Mouse (Mus musculus) ES-Bruce4 (cell line): ENCODE measurements at regions not wholly inside any gene's neighbourhood (a gene's known extent, or its start where the extent isn't known, plus 50 kb on each side); places are given as distances from the start of the nearest gene placed in this dataset.
A peak's percentile ranks its signal among the peaks of the same experiment; 100 is the strongest.

Source experiments
- H3K27ac ChIP-seq: 2 replicates; pipeline ENCODE4 v1.5.1; 2012; ENCODE audit warnings: low read length, inconsistent platforms; ENCODE audit not compliant: insufficient read depth
- H3K27me3 ChIP-seq: 2 replicates; pipeline ENCODE4 v1.6.1; 2012; ENCODE audit warnings: mild to moderate bottlenecking, low read length, inconsistent platforms; ENCODE audit not compliant: control insufficient read depth, poor library complexity, insufficient read depth, severe bottlenecking
- H3K36me3 ChIP-seq: 2 replicates; pipeline ENCODE4 v1.6.1; 2012; ENCODE audit warnings: inconsistent platforms, mild to moderate bottlenecking, low read length, moderate library complexity; ENCODE audit not compliant: control insufficient read depth, poor library complexity, insufficient read depth, severe bottlenecking
- H3K4me1 ChIP-seq: one replicate; pipeline ENCODE4 v1.8.1; 2011; ENCODE audit warnings: low read length; ENCODE audit not compliant: control insufficient read depth, insufficient read depth
- H3K4me3 ChIP-seq: 2 replicates; pipeline ENCODE4 v1.5.1; 2011; ENCODE audit warnings: low read depth, mild to moderate bottlenecking, low read length
- H3K9ac ChIP-seq: 2 replicates; pipeline ENCODE4 v1.6.1; 2012; ENCODE audit warnings: low read depth, mild to moderate bottlenecking, inconsistent platforms; ENCODE audit not compliant: poor library complexity, severe bottlenecking
- H3K9me3 ChIP-seq: replicated peaks from 2 replicates; pipeline ENCODE4 v1.6.1; 2012; ENCODE audit warnings: mild to moderate bottlenecking, low read length, inconsistent platforms; ENCODE audit not compliant: control insufficient read depth, poor library complexity, insufficient read depth, severe bottlenecking
- CTCF ChIP-seq: IDR thresholded peaks from one replicate; pipeline ENCODE4 v1.8.1; 2011; ENCODE audit warnings: low read depth, low read length
- EP300 ChIP-seq: IDR thresholded peaks from 2 replicates; pipeline ENCODE4 v1.6.1; 2011; ENCODE audit warnings: low read depth, low read length; ENCODE audit not compliant: insufficient read depth
- POLR2A ChIP-seq: IDR thresholded peaks from one replicate; pipeline ENCODE4 v1.8.1; 2011; ENCODE audit warnings: low read length; ENCODE audit not compliant: insufficient read depth

DNA sequence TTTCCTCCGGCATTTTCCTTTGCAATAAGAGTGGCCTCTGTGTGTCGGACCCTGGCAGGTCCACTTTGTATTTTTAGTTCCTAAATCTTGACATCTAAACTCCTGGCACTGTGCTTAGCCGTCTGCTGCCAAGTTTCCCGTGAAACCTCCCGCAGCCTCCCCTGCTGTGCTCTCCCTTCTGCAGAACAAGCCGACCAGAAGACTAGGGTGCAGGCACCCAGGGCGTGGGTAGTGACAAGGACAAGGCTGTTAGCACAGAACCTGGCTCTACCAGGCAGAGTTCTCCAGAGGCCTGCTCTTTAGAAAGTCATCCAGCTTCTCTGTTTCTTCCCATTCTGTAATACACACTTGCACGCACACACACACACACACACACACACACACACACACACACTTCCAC lies 274.8 kb downstream of the Vrk1 start:
- TF ChIP-seq POLR2A (no peak), EP300 (no peak), CTCF (no peak)
- no peak overlapping the region for H3K27ac ChIP-seq
- no peak overlapping the region for H3K9ac ChIP-seq
- no peak overlapping the region for H3K4me3 ChIP-seq
- no peaks in the 10 kb centered on the region for H3K4me1 ChIP-seq
- no peaks in the 10 kb centered on the region for H3K36me3 ChIP-seq
- no peaks in the 10 kb centered on the region for H3K9me3 ChIP-seq
- H3K27me3 ChIP-seq = no peaks in the 10 kb centered on the region

DNA sequence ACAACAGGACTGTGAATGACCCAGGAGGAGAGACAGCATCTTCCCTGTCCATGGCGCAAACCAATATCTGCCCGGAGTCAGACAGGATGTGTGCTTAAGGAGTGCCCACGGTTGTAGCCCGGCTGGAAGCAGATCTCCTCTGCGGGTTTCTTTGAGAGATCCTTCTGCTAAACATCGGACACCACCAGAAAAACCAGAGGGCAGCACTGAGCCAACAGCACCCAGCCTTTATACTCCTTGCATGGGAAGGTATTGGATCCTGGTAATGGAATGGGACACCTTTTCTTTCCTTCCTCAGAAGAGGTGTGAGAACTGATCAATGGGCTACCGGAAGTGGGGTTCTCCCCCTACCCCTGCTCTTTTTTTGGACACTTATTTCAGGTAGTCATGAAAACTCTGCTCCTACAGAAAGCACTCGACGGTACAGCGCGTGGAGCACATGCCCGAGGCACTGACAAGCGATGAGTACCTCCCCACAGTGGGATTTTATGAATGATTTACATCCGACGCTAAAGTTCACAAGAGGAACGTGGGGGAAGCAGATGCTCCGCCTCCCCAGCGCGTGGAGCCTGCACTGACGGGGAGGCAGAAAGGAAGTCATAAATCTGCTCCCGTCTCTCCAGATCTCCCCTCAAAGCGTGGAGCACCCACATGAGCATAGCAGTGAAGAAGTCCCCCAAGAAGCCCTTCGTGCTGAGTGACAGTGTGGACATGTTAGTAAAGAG lies 278.9 kb downstream of the Vrk1 start:
- Histone ChIP-seq H3K9me3 (no peaks in the 10 kb centered on the region), H3K27ac (no peak overlapping the region), H3K9ac (no peak overlapping the region), H3K4me3 (no peak overlapping the region), H3K4me1 (no peaks in the 10 kb centered on the region), H3K27me3 (no peaks in the 10 kb centered on the region), H3K36me3 (no peaks in the 10 kb centered on the region)
- TF ChIP-seq CTCF = peak; percentile 28
- no peak for TF ChIP-seq POLR2A

DNA sequence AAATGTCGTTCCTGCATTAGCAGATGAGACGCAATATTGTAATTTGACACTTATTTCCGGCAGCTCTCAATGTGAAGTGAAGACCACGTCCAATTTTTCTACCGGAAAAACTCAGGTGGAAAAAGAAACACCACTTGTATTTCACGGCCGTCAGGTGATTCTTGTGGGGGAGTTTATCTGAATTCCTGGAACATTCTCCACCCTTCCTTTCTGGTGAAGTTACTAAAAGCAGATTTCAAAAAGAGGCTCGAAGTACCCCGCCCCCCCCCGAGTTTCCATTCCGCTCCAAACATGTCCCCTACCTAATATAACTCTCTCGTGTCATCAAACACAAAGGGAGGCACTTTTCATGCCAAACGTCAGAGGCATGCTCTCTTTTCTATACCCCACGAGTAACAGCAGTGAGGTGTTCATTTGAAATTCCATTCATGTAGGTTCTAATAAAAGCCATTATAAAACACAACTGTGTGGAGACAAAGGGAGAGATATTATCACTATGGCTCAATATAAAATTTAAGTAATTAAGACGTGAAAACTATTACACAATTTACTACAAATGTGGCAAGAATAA lies 281.5 kb downstream of the Vrk1 start:
- no peak overlapping the region for H3K27ac ChIP-seq
- H3K27me3 ChIP-seq = no peaks in the 10 kb centered on the region
- H3K4me1 ChIP-seq = no peaks in the 10 kb centered on the region
- H3K9ac ChIP-seq = no peak overlapping the region
- H3K9me3 ChIP-seq = no peaks in the 10 kb centered on the region
- H3K4me3 ChIP-seq = no peak overlapping the region
- no peak for TF ChIP-seq EP300
- no peak for TF ChIP-seq CTCF
- no peak for TF ChIP-seq POLR2A
- no peaks in the 10 kb centered on the region for H3K36me3 ChIP-seq

- Histone ChIP-seq H3K4me1 (no peaks in the 10 kb centered on the region), H3K9me3 (no peaks in the 10 kb centered on the region), H3K27ac (no peak overlapping the region), H3K36me3 (no peaks in the 10 kb centered on the region), H3K9ac (no peak overlapping the region), H3K4me3 (no peak overlapping the region), H3K27me3 (no peaks in the 10 kb centered on the region)
- TF ChIP-seq POLR2A = no peak
- peak; percentile 25 for TF ChIP-seq CTCF
- no peak for TF ChIP-seq EP300
These were observed 283.1 kb downstream of the Vrk1 start for GRCm38 (mm10) chr12:106293117-106293516.

DNA sequence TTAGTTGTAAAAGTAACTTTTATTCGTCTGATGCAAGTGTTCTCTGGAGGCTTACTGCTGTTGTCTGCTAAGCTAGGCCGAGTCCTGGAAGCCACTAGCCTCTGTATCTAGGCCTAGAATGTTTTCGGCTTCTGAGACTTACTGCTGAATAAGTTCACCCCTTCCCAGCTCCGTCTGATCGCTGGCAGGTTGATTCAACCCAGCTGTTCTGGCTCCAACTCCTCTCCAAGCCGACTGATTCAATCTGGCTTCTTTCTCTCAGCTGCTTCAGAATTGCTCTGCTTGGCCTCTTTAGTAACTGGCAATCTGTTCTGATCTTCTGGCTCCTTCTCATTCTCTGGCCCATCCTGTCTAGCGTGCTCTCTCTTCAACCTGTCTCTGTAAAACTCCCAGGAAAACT lies 285.6 kb downstream of the Vrk1 start:
- Histone ChIP-seq H3K4me1 (no peaks in the 10 kb centered on the region), H3K36me3 (no peaks in the 10 kb centered on the region), H3K27ac (no peak overlapping the region)

DNA sequence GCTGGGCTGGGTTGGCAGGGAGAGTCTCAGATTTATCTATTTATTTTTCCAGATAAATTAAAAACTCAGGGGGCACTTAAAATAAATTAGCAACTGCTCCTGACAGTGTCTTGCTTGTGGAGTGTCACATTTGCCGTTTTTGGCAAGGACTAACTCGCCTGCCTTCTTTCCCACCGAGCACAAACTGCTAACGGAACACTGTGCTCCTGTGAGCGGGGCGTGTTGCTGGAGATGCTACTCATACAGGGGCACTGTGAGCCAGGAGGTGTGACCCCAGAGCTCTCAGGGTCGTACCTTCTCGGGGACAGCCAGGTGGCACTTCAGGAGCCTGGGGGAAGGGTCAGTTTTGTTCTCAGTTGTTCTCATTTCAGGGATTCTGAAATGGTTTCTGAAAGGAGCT lies 292.6 kb downstream of the Vrk1 start:
- H3K27ac ChIP-seq = no peak overlapping the region
- H3K27me3 ChIP-seq = no peaks in the 10 kb centered on the region
- no peaks in the 10 kb centered on the region for H3K4me1 ChIP-seq
- H3K9ac ChIP-seq = no peak overlapping the region
- TF ChIP-seq EP300 (no peak), CTCF (no peak), POLR2A (no peak)
- no peak overlapping the region for H3K4me3 ChIP-seq
- no peaks in the 10 kb centered on the region for H3K36me3 ChIP-seq
- H3K9me3 ChIP-seq = no peaks in the 10 kb centered on the region

More for the DNA sequence above, 285.6 kb downstream of the Vrk1 start:
- no peak overlapping the region for H3K4me3 ChIP-seq
- no peaks in the 10 kb centered on the region for H3K9me3 ChIP-seq
- TF ChIP-seq CTCF (no peak), POLR2A (no peak), EP300 (no peak)
- H3K9ac ChIP-seq = no peak overlapping the region
- no peaks in the 10 kb centered on the region for H3K27me3 ChIP-seq
